Mouse (Mus musculus) forebrain, embryonic 10.5 days (tissue): ENCODE data around the gene Ldb3. TPM values are rescaled to one million over a fixed set of nuclear protein-coding genes. Genes with fewer than 3 reads are reported as not detected.
A peak's percentile ranks its signal among the peaks of the same experiment; 100 is the strongest.

ENCODE experiments used
- DNase-seq: peaks from one replicate; pipeline ENCODE4 v3.0.0-alpha.2; 2017; ENCODE audit warnings: low spot score; ENCODE audit errors: extremely low spot score
- H3K27ac ChIP-seq: fragments of 300-500 bp; sonication (generic); 2 replicates; pipeline ENCODE4 v1.5.1; 2016; ENCODE audit warnings: mild to moderate bottlenecking
- H3K27me3 ChIP-seq: fragments of 300-500 bp; sonication (generic); 2 replicates; pipeline ENCODE4 v1.6.1; 2016; ENCODE audit warnings: mild to moderate bottlenecking; ENCODE audit not compliant: poor library complexity, severe bottlenecking
- H3K36me3 ChIP-seq: fragments of 300-500 bp; sonication (generic); replicated peaks from 2 replicates; pipeline ENCODE4 v1.6.1; 2016; ENCODE audit warnings: mild to moderate bottlenecking, moderate library complexity
- H3K4me1 ChIP-seq: fragments of 300-500 bp; sonication (generic); 2 replicates; pipeline ENCODE4 v1.6.1; 2016
- H3K4me3 ChIP-seq: fragments of 300-500 bp; sonication (generic); 2 replicates; pipeline ENCODE4 v1.5.1; 2016; ENCODE audit warnings: mild to moderate bottlenecking, moderate library complexity
- H3K9me3 ChIP-seq: fragments of 300-500 bp; sonication (generic); 2 replicates; pipeline ENCODE4 v1.6.1; 2016; ENCODE audit warnings: mild to moderate bottlenecking, moderate library complexity
- WGBS: fragments of 180-500 bp; shearing (Covaris S2); methylation state at CpG from one replicate; pipeline ENCODE4 v1.1.7; 2016; 5-methylcytosine and 5-hydroxymethylcytosine counted together
- polyA plus RNA-seq: library from polyadenylated mRNA; unstranded; fragments of >200 nt; fragmentation: Nextera tagmentation; extraction: Ambion mirVana; gene quantifications from 2 replicates; pipeline ENCODE4 v1.2.1, GENCODE M21; 2016

The Ldb3 gene
- polyA plus RNA-seq, 1 experiment from 2014 or later = 0.05 TPM

DNA sequence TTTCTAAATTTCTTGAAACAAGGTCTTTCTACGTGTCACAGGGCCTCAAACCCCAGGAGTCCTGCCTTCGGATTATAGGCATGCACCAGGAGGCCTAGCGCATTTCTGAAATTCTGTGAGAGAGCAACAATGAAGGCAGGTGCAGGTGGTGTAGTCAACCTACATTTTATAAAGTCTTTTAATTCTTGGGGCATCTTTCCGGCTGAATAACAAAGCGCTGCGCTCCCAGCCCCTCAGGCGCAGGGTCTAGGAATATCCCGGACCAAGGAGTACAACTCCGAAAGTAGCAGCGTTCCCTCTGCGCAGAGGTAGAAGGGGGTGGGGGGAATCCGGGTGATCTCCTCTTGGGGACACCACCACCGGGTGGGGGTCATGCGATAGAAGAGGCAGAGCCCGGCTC lies 26.1 kb upstream of the Ldb3 start:
- peak overlapping the region; percentile 45 for H3K4me3 ChIP-seq

GRCm38 (mm10) chr14:34613523-34613922 lies 25.0 kb upstream of the Ldb3 start:
- Histone ChIP-seq H3K9me3 (no peaks in the 10 kb centered on the region), H3K27me3 (peaks cover 52% of the 10 kb centered on the region), H3K4me1 (peaks cover 10% of the 10 kb centered on the region), H3K27ac (no peak overlapping the region), H3K4me3 (no peak overlapping the region), H3K36me3 (no peaks in the 10 kb centered on the region)
- no peak for DNase-seq
- 62% methylated on average over 6 of the region's 6 CpGs for WGBS

More for the DNA sequence above, 26.1 kb upstream of the Ldb3 start:
- H3K4me1 ChIP-seq = peaks cover 14% of the 10 kb centered on the region
- H3K9me3 ChIP-seq = no peaks in the 10 kb centered on the region
- DNase-seq = no peak
- WGBS = 4% methylated on average over 15 of the region's 15 CpGs
- peaks cover 59% of the 10 kb centered on the region for H3K27me3 ChIP-seq
- H3K27ac ChIP-seq = no peak overlapping the region
- no peaks in the 10 kb centered on the region for H3K36me3 ChIP-seq

DNA sequence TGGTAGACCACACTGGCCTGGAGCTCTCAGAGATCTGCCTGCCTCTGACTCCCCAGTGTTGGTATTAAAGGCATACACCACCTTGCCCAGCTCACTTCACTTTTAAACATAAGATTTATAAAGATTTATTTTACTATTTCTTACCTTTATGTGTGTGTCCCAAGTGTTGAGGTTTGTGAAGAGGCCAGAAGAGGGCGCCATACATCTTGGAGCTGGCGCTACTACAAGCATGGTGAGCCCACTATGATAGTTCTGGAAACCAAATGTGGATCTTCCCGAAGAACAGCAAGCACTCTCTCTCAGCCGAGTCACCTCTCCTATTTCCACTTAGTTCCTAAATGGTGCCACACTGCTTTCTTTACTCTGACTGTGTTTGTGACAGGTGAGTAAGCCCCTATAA lies 23.7 kb upstream of the Ldb3 start:
- no peak overlapping the region for H3K4me3 ChIP-seq
- H3K36me3 ChIP-seq = no peaks in the 10 kb centered on the region
- DNase-seq = no peak
- WGBS = 45% methylated on average over 4 of the region's 4 CpGs
- H3K4me1 ChIP-seq = peaks cover 10% of the 10 kb centered on the region
- H3K27ac ChIP-seq = no peak overlapping the region
- peaks cover 47% of the 10 kb centered on the region for H3K27me3 ChIP-seq
- no peaks in the 10 kb centered on the region for H3K9me3 ChIP-seq

GRCm38 (mm10) chr14:34611591-34611990 lies 23.1 kb upstream of the Ldb3 start:
- H3K27me3 ChIP-seq = peaks cover 48% of the 10 kb centered on the region
- DNase-seq = no peak

GRCm38 (mm10) chr14:34601910-34602309 lies 13.4 kb upstream of the Ldb3 start:
- no peak for DNase-seq
- Histone ChIP-seq H3K27ac (no peak overlapping the region), H3K4me3 (no peak overlapping the region), H3K27me3 (no peaks in the 10 kb centered on the region), H3K4me1 (peaks cover 18% of the 10 kb centered on the region), H3K36me3 (no peaks in the 10 kb centered on the region), H3K9me3 (no peaks in the 10 kb centered on the region)
- WGBS = 87% methylated on average over 7 of the region's 7 CpGs

More at GRCm38 (mm10) chr14:34611591-34611990, 23.1 kb upstream of the Ldb3 start:
- Histone ChIP-seq H3K4me1 (peaks cover 10% of the 10 kb centered on the region), H3K27ac (no peak overlapping the region), H3K4me3 (no peak overlapping the region), H3K9me3 (no peaks in the 10 kb centered on the region), H3K36me3 (no peaks in the 10 kb centered on the region)
- WGBS = 86% methylated on average over 4 of the region's 4 CpGs

- no peak within 1 kb of the TSS for H3K4me3 ChIP-seq
- WGBS = 70% methylated on average over 8 of the region's 8 CpGs
- no peak for DNase-seq
Measured at GRCm38 (mm10) chr14:34599941-34600340, 11.5 kb upstream of the Ldb3 start, which contains the start of gene Opn4. Opn4 (minus strand) TSS chr14:34600142.

GRCm38 (mm10) chr14:34595596-34596255 lies 7.2 kb upstream of the Ldb3 start:
- H3K36me3 ChIP-seq = no peaks in the 10 kb centered on the region
- no peaks in the 10 kb centered on the region for H3K27me3 ChIP-seq
- peaks cover 29% of the 10 kb centered on the region for H3K4me1 ChIP-seq
- H3K27ac ChIP-seq = no peak overlapping the region
- no peak for DNase-seq
- H3K4me3 ChIP-seq = no peak overlapping the region
- 86% methylated on average over 17 of the region's 17 CpGs for WGBS
- no peaks in the 10 kb centered on the region for H3K9me3 ChIP-seq

More at GRCm38 (mm10) chr14:34599941-34600340, 11.5 kb upstream of the Ldb3 start, which contains the start of gene Opn4:
- Histone ChIP-seq H3K4me1 (peaks cover 25% of the 10 kb centered on the region), H3K9me3 (no peaks in the 10 kb centered on the region), H3K36me3 (no peaks in the 10 kb centered on the region), H3K27ac (0 out of 2 replicates have a peak within 1 kb of the TSS, but pooled peaks have one; percentile 11), H3K27me3 (no peaks in the 10 kb centered on the region)

GRCm38 (mm10) chr14:34591741-34592535 lies 3.5 kb upstream of the Ldb3 start:
- no peaks in the 10 kb centered on the region for H3K36me3 ChIP-seq
- H3K27ac ChIP-seq = no peak overlapping the region
- no peaks in the 10 kb centered on the region for H3K9me3 ChIP-seq
- H3K4me1 ChIP-seq = peaks cover 20% of the 10 kb centered on the region
- no peaks in the 10 kb centered on the region for H3K27me3 ChIP-seq
- H3K4me3 ChIP-seq = no peak overlapping the region
- DNase-seq = no peak
- WGBS = 81% methylated on average over 15 of the region's 15 CpGs

- no peak for DNase-seq
- peaks cover 12% of the 10 kb centered on the region for H3K4me1 ChIP-seq
- H3K4me3 ChIP-seq = no peak overlapping the region
- H3K27me3 ChIP-seq = no peaks in the 10 kb centered on the region
- no peak overlapping the region for H3K27ac ChIP-seq
- no peaks in the 10 kb centered on the region for H3K36me3 ChIP-seq
- H3K9me3 ChIP-seq = no peaks in the 10 kb centered on the region
- 67% methylated on average over 24 of the region's 24 CpGs for WGBS
Measured at GRCm38 (mm10) chr14:34590743-34591675, 2.5 kb upstream of the Ldb3 start.

DNA sequence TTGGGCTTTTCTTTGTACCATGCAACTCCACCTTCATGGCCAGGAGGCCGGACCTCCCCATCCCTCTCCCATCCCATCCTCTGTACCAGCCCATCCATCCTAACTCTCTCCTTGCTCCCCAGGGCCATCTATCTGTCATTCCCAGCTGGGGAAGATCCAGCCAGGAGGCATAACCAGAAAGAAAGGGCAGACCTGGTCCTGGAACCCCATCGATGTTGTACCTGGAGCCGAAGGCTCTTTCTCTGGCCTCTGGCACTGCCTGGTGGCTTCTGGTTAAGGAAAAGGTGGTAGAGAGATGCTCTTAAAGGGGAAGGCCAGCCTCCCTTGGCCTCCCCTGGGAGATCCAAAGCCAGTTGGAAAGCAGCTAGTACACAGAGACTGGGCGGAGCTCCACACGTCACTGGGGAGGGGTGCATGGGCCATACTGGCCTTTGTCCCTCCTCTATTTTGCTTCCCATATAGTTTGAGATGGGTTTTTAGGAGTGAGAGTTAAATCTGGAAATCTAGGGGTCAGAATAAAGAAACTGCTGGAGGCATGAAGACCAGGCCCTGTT lies 1.6 kb upstream of the Ldb3 start:
- no peak for DNase-seq
- Histone ChIP-seq H3K27ac (no peak overlapping the region), H3K27me3 (no peaks in the 10 kb centered on the region), H3K4me3 (no peak overlapping the region), H3K9me3 (no peaks in the 10 kb centered on the region), H3K36me3 (no peaks in the 10 kb centered on the region), H3K4me1 (peaks cover 12% of the 10 kb centered on the region)
- 88% methylated on average over 5 of the region's 5 CpGs for WGBS

GRCm38 (mm10) chr14:34589185-34589713 lies 767 bp upstream of the Ldb3 start:
- 94% methylated on average over 8 of the region's 8 CpGs for WGBS

DNA sequence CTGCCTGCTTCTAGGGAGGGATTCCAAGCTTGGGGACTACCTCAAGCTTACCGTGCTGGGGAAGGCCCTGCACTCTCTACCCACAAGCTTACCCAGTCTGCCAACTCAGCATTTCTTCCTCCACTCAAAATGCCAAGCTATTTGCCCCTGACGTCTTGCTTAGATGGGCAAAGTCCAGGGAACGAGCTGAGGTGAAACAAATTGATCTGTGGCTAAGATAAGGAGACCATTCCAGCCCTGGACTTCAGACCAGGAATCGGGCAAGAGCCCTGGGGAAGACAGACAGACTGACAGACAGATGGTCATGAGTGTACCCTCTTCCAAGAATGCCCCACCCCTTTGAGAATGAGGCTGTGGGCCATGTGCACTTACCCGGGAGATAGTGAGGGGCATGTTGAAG lies 477 bp downstream of the Ldb3 start:
- H3K9me3 ChIP-seq = no peaks in the 10 kb centered on the region
- WGBS = 84% methylated on average over 5 of the region's 5 CpGs

More at GRCm38 (mm10) chr14:34589185-34589713, 767 bp upstream of the Ldb3 start:
- Histone ChIP-seq H3K27ac (no peak overlapping the region), H3K4me3 (no peak overlapping the region), H3K27me3 (no peaks in the 10 kb centered on the region), H3K9me3 (no peaks in the 10 kb centered on the region), H3K4me1 (peaks cover 12% of the 10 kb centered on the region), H3K36me3 (no peaks in the 10 kb centered on the region)
- DNase-seq = no peak

More for the DNA sequence above, 477 bp downstream of the Ldb3 start:
- Histone ChIP-seq H3K4me1 (peaks cover 12% of the 10 kb centered on the region), H3K27ac (no peak overlapping the region), H3K36me3 (no peaks in the 10 kb centered on the region), H3K4me3 (no peak overlapping the region), H3K27me3 (no peaks in the 10 kb centered on the region)
- DNase-seq = no peak
